Mouse (Mus musculus): ENCODE measurements around the gene Impg2.

Gene Impg2

GRCm38 (mm10) chr16:56302996-56303395, 98.9 kb downstream of the Impg2 start:
- DNase-seq, result no peak

- DNase-seq, result no peak
Measured at GRCm38 (mm10) chr16:56304167-56304566, 100.1 kb downstream of the Impg2 start.

- no peak for DNase-seq
Measured at GRCm38 (mm10) chr16:56307575-56307974, 103.5 kb downstream of the Impg2 start.

GRCm38 (mm10) chr16:56311291-56311690, 107.2 kb downstream of the Impg2 start:
- DNase-seq, result no peak
